Mouse (Mus musculus) heart, embryonic 14.5 days (tissue): ENCODE data around the gene Mier2. TPM values are rescaled to one million over a fixed set of nuclear protein-coding genes. Genes with fewer than 3 reads are reported as not detected.
A peak's percentile ranks its signal among the peaks of the same experiment; 100 is the strongest.

Source experiments
- ATAC-seq: fragments of 200-750 bp; cut with Nextera tagmentation; 2 replicates; pipeline ENCODE4 v1.8.0; 2017; ENCODE audit warnings: low read depth, moderate TSS enrichment; ENCODE audit not compliant: insufficient number of reproducible peaks, insufficient read depth, low FRiP score
- H3K27ac ChIP-seq, 2 experiments: fragments of 200-500 bp in 1 of 2; fragments of 300-500 bp in 1 of 2; sonication (generic) in 1 of 2; replicated peaks in 1 of 2; 2 replicates each; pipeline ENCODE4 v1.5.1; 2012 to 2014; ENCODE audit warnings: low read depth in 2 of 2, low read length in 2 of 2, control low read depth in 1 of 2, mild to moderate bottlenecking in 1 of 2, mixed read lengths in 1 of 2; ENCODE audit not compliant: control insufficient read depth in 1 of 2, insufficient read depth in 1 of 2
- H3K27me3 ChIP-seq: fragments of 300-500 bp; sonication (generic); 2 replicates; pipeline ENCODE4 v1.6.1; 2014; ENCODE audit warnings: mild to moderate bottlenecking, low read length, control low read depth; ENCODE audit not compliant: control insufficient read depth, insufficient read depth
- H3K36me3 ChIP-seq: fragments of 300-500 bp; sonication (generic); 2 replicates; pipeline ENCODE4 v1.6.1; 2014; ENCODE audit warnings: mild to moderate bottlenecking, control low read depth, low read length, mixed read lengths; ENCODE audit not compliant: control insufficient read depth, insufficient read depth
- H3K4me1 ChIP-seq, 2 experiments: fragments of 200-500 bp in 1 of 2; fragments of 300-500 bp in 1 of 2; sonication (generic) in 1 of 2; 2 replicates each; pipeline ENCODE4 v1.6.1; 2012 to 2014; ENCODE audit warnings: low read length in 2 of 2, control low read depth in 1 of 2, mixed read lengths in 1 of 2; ENCODE audit not compliant: control insufficient read depth in 2 of 2, insufficient read depth in 2 of 2
- H3K4me2 ChIP-seq: fragments of 300-500 bp; sonication (generic); 2 replicates; pipeline ENCODE4 v1.6.1; 2014; ENCODE audit warnings: mild to moderate bottlenecking, low read length
- H3K4me3 ChIP-seq, 2 experiments: fragments of 200-500 bp in 1 of 2; fragments of 300-500 bp in 1 of 2; sonication (generic) in 1 of 2; 2 replicates each; pipeline ENCODE4 v1.5.1; 2012 to 2014; ENCODE audit warnings: low read length in 2 of 2, mild to moderate bottlenecking in 2 of 2, control low read depth in 1 of 2, low read depth in 1 of 2, moderate library complexity in 1 of 2; ENCODE audit not compliant: control insufficient read depth in 1 of 2, insufficient read depth in 1 of 2
- H3K9ac ChIP-seq: fragments of 300-500 bp; sonication (generic); 2 replicates; pipeline ENCODE4 v1.6.1; 2014; ENCODE audit warnings: mild to moderate bottlenecking, low read length
- H3K9me3 ChIP-seq: fragments of 300-500 bp; sonication (generic); 2 replicates; pipeline ENCODE4 v1.6.1; 2016; ENCODE audit warnings: low read length, control low read depth; ENCODE audit not compliant: control insufficient read depth
- WGBS: fragments of 180-500 bp; shearing (Covaris S2); extraction: QIAGEN DNeasy Blood & Tissue Kit; methylation state at CpG from one replicate; pipeline ENCODE4 v1.1.7; 2014; 5-methylcytosine and 5-hydroxymethylcytosine counted together
- polyA plus RNA-seq: library from polyadenylated mRNA; unstranded; fragments of >200 nt; fragmentation: Nextera tagmentation; extraction: Ambion mirVana; gene quantifications from 2 replicates; pipeline ENCODE4 v1.2.1, GENCODE M21; 2014

The Mier2 gene
- polyA plus RNA-seq, 1 experiment from 2014 or later: 30.6 TPM

GRCm38 (mm10) chr10:79553691-79554090, 1.3 kb downstream of the Mier2 start:
- ATAC-seq: no peak
- no peaks in the 10 kb centered on the region for H3K27me3 ChIP-seq
- H3K4me1 ChIP-seq: peaks cover 7 to 9% of the 10 kb centered on the region in 2 experiments; a peak in 2 of 4 replicates
- H3K4me3 ChIP-seq: peak overlapping the region; percentile 90 to 91; a peak in 3 of 4 replicates
- peaks cover 13% of the 10 kb centered on the region for H3K36me3 ChIP-seq
- no peak overlapping the region for H3K27ac ChIP-seq
- peak overlapping the region; percentile 94 for H3K4me2 ChIP-seq
- WGBS: 36% methylated on average over 10 of the region's 10 CpGs
- H3K9ac ChIP-seq: peak overlapping the region; percentile 93
- H3K9me3 ChIP-seq: no peaks in the 10 kb centered on the region

GRCm38 (mm10) chr10:79553176-79553575, 1.8 kb downstream of the Mier2 start:
- Histone ChIP-seq H3K4me1 (peaks cover 7 to 9% of the 10 kb centered on the region in 2 experiments; a peak in 2 of 4 replicates), H3K36me3 (peaks cover 18% of the 10 kb centered on the region), H3K4me3 (no peak overlapping the region), H3K9ac (no peak overlapping the region), H3K9me3 (no peaks in the 10 kb centered on the region), H3K4me2 (peak overlapping the region; percentile 94), H3K27ac (no peak overlapping the region), H3K27me3 (no peaks in the 10 kb centered on the region)
- 87% methylated on average over 6 of the region's 6 CpGs for WGBS
- ATAC-seq: no peak

- WGBS: 80% methylated on average over 8 of the region's 8 CpGs
- Histone ChIP-seq H3K27me3 (no peaks in the 10 kb centered on the region), H3K27ac (no peak overlapping the region), H3K9ac (no peak overlapping the region), H3K4me1 (peaks cover 9% of the 10 kb centered on the region in 2 experiments; a peak in 3 of 4 replicates), H3K4me3 (no peak overlapping the region), H3K36me3 (peaks cover 25% of the 10 kb centered on the region), H3K4me2 (no peak overlapping the region), H3K9me3 (no peaks in the 10 kb centered on the region)
- ATAC-seq: no peak
Measured at GRCm38 (mm10) chr10:79552531-79552930, 2.5 kb downstream of the Mier2 start.

- Histone ChIP-seq H3K9me3 (no peaks in the 10 kb centered on the region), H3K9ac (no peak overlapping the region), H3K27ac (no peak overlapping the region), H3K4me1 (peaks cover 9 to 13% of the 10 kb centered on the region in 2 experiments; a peak in 3 of 4 replicates), H3K36me3 (peaks cover 46% of the 10 kb centered on the region), H3K27me3 (no peaks in the 10 kb centered on the region), H3K4me2 (no peak overlapping the region), H3K4me3 (no peak overlapping the region)
- no peak for ATAC-seq
- WGBS: 68% methylated on average over 9 of the region's 9 CpGs
Measured at GRCm38 (mm10) chr10:79550366-79550765, 4.6 kb downstream of the Mier2 start.

- no peak for ATAC-seq
- H3K27ac ChIP-seq: no peak overlapping the region
- H3K4me1 ChIP-seq: peaks cover 9 to 10% of the 10 kb centered on the region in 2 experiments; a peak in 3 of 4 replicates
- 81% methylated on average over 18 of the region's 18 CpGs for WGBS
- no peaks in the 10 kb centered on the region for H3K9me3 ChIP-seq
- H3K9ac ChIP-seq: no peak overlapping the region
- H3K4me2 ChIP-seq: no peak overlapping the region
- no peak overlapping the region for H3K4me3 ChIP-seq
- H3K36me3 ChIP-seq: peaks cover 58% of the 10 kb centered on the region
- H3K27me3 ChIP-seq: no peaks in the 10 kb centered on the region
Measured at GRCm38 (mm10) chr10:79548971-79549723, 5.9 kb downstream of the Mier2 start.

GRCm38 (mm10) chr10:79548546-79548945, 6.5 kb downstream of the Mier2 start:
- ATAC-seq: no peak
- WGBS: 89% methylated on average over 5 of the region's 5 CpGs
- H3K4me2 ChIP-seq: no peak overlapping the region

GRCm38 (mm10) chr10:79547148-79547675, 7.8 kb downstream of the Mier2 start:
- H3K27ac ChIP-seq: no peak overlapping the region

More at GRCm38 (mm10) chr10:79548546-79548945, 6.5 kb downstream of the Mier2 start:
- H3K9ac ChIP-seq: no peak overlapping the region
- no peak overlapping the region for H3K4me3 ChIP-seq
- H3K27ac ChIP-seq: no peak overlapping the region
- peaks cover 3 to 7% of the 10 kb centered on the region in 2 experiments; a peak in 3 of 4 replicates for H3K4me1 ChIP-seq
- H3K27me3 ChIP-seq: no peaks in the 10 kb centered on the region
- H3K9me3 ChIP-seq: no peaks in the 10 kb centered on the region
- peaks cover 64% of the 10 kb centered on the region for H3K36me3 ChIP-seq

More at GRCm38 (mm10) chr10:79547148-79547675, 7.8 kb downstream of the Mier2 start:
- Histone ChIP-seq H3K9me3 (no peaks in the 10 kb centered on the region), H3K36me3 (peaks cover 78% of the 10 kb centered on the region), H3K27me3 (no peaks in the 10 kb centered on the region), H3K4me1 (peaks cover 2 to 4% of the 10 kb centered on the region in 2 experiments; a peak in 1 of 4 replicates), H3K9ac (no peak overlapping the region), H3K4me2 (no peak overlapping the region), H3K4me3 (no peak overlapping the region)
- WGBS: 75% methylated on average over 5 of the region's 5 CpGs
- no peak for ATAC-seq
